Mouse (Mus musculus) hindlimb bud, embryonic 11.5 days (tissue): ENCODE data around the gene Serbp1.
A peak's percentile ranks its signal among the peaks of the same experiment; 100 is the strongest.

Source experiments
- DNase-seq: peaks from one replicate; pipeline ENCODE4 v3.0.0-alpha.2; 2012; ENCODE audit warnings: low read depth, low spot score; ENCODE audit errors: extremely low spot score

Serbp1 gene

GRCm38 (mm10) chr6:67300710-67301163 lies 62.8 kb downstream of the Serbp1 start:
- DNase-seq: no peak

GRCm38 (mm10) chr6:67301230-67301629 lies 63.3 kb downstream of the Serbp1 start:
- no peak for DNase-seq

- no peak for DNase-seq
Measured at GRCm38 (mm10) chr6:67302471-67302870, 64.5 kb downstream of the Serbp1 start.

- DNase-seq: no peak
Measured at GRCm38 (mm10) chr6:67303210-67303609, 65.2 kb downstream of the Serbp1 start.

- no peak for DNase-seq
Measured at GRCm38 (mm10) chr6:67308994-67309393, 71.0 kb downstream of the Serbp1 start.

- no peak for DNase-seq
Measured at GRCm38 (mm10) chr6:67309752-67310151, 71.8 kb downstream of the Serbp1 start.

GRCm38 (mm10) chr6:67314697-67315096 lies 76.7 kb downstream of the Serbp1 start:
- no peak for DNase-seq

- no peak for DNase-seq
Measured at GRCm38 (mm10) chr6:67317068-67317467, 79.1 kb downstream of the Serbp1 start.

GRCm38 (mm10) chr6:67317827-67318338 lies 79.9 kb downstream of the Serbp1 start:
- DNase-seq: no peak

GRCm38 (mm10) chr6:67318451-67318850 lies 80.5 kb downstream of the Serbp1 start:
- DNase-seq: peak; percentile 18

GRCm38 (mm10) chr6:67323788-67324187 lies 85.8 kb downstream of the Serbp1 start:
- no peak for DNase-seq

- DNase-seq: no peak
Measured at GRCm38 (mm10) chr6:67337943-67338342, 100.0 kb downstream of the Serbp1 start.

- DNase-seq: no peak
Measured at GRCm38 (mm10) chr6:67339494-67339893, 101.5 kb downstream of the Serbp1 start.
